Mouse (Mus musculus) E14TG2a.4 (cell line): ENCODE measurements around the gene Casc3.

Source experiments
- CTCF ChIP-seq: conservative IDR thresholded peaks from 2 replicates; pipeline ENCODE4 v1.5.1; 2014; ENCODE audit warnings: low read length
- NANOG ChIP-seq: IDR thresholded peaks from 2 replicates; pipeline ENCODE4 v1.6.1; 2014; ENCODE audit warnings: borderline replicate concordance, low read length, mixed read lengths

DNA sequence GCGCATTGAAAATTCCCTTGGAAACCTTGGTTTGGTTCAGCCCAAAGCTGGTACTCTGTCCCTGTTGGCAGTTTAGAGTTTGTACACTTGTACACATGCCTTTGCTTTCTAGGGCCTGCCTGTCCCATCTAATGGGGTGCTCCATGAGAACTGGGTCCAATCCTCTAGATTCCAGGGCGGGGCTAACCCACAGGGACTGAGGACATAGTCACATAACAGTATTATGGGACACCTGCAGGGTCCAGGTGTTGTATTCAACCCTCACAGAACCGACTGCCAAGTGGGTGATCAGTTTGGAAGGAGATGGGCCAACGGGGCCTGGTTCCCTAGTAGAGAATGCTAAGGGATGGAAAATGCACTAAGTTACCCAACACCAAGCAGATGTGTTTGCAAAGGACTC is 42.8 kb upstream of the Casc3 start:
- no peak for TF ChIP-seq CTCF
- no peak for TF ChIP-seq NANOG
